Mouse (Mus musculus) CH12.LX (cell line): ENCODE results near the gene Gm20388.

Source experiments
- CTCF ChIP-seq, 2 experiments: IDR thresholded peaks in 1 of 2; conservative IDR thresholded peaks in 1 of 2; 2 replicates each; pipeline ENCODE4 v1.5.1; 2011 to 2012; ENCODE audit warnings: low read depth in 2 of 2, low read length in 2 of 2, improper control_type of control experiment in 1 of 2, inconsistent platforms in 1 of 2, mild to moderate bottlenecking in 1 of 2, moderate library complexity in 1 of 2
- EP300 ChIP-seq: IDR thresholded peaks from 2 replicates; pipeline ENCODE4 v1.6.1; 2011; ENCODE audit warnings: low read length, improper control_type of control experiment
- MAFK ChIP-seq: IDR thresholded peaks from 2 replicates; pipeline ENCODE4 v1.6.1; 2011; ENCODE audit warnings: low read length, improper control_type of control experiment; ENCODE audit not compliant: insufficient replicate concordance
- MAX ChIP-seq: IDR thresholded peaks from 2 replicates; pipeline ENCODE4 v1.6.1; 2011; ENCODE audit warnings: low read length, improper control_type of control experiment
- MAZ ChIP-seq: IDR thresholded peaks from 2 replicates; pipeline ENCODE4 v1.6.1; 2012; ENCODE audit warnings: low read depth, mild to moderate bottlenecking, inconsistent platforms, low read length, improper control_type of control experiment, moderate library complexity
- MEF2A ChIP-seq: IDR thresholded peaks from 2 replicates; pipeline ENCODE4 v1.6.1; 2014; ENCODE audit warnings: low read depth, mild to moderate bottlenecking, inconsistent platforms, low read length, improper control_type of control experiment, borderline replicate concordance
- POLR2A ChIP-seq: IDR thresholded peaks from 2 replicates; pipeline ENCODE4 v1.6.1; 2011; ENCODE audit warnings: low read depth, mild to moderate bottlenecking, improper control_type of control experiment, low read length
- SIN3A ChIP-seq: IDR thresholded peaks from 2 replicates; pipeline ENCODE4 v1.6.1; 2012; ENCODE audit warnings: low read length, improper control_type of control experiment, inconsistent platforms
- ZNF384 ChIP-seq: IDR thresholded peaks from 2 replicates; pipeline ENCODE4 v1.6.1; 2012; ENCODE audit warnings: low read depth, low read length, improper control_type of control experiment, inconsistent platforms

GRCm38 (mm10) chr8:120618110-120618509 is 707.5 kb downstream of the Gm20388 start:
- TF ChIP-seq MAZ = no peak
- no peak for TF ChIP-seq ZNF384
- TF ChIP-seq SIN3A = no peak
- no peak for TF ChIP-seq EP300
- TF ChIP-seq POLR2A = no peak
- no peak for TF ChIP-seq MAX
- peak; percentile 57 to 86 for TF ChIP-seq CTCF (conservative IDR thresholded peaks at IDR 0.05 in 1 of 2, IDR thresholded peaks at IDR 0.05 in 1 of 2; ENCODE audit: low read depth in 2 of 2, low read length in 2 of 2)
- TF ChIP-seq MEF2A = no peak
- no peak for TF ChIP-seq MAFK
